Comparison of ENCODE assay signal across 29 mouse cellular contexts in genomic region chr12:9158751-9159150, GRCm38 (mm10).
DNase-seq lines count a peak whose midpoint lies in the region; ATAC-seq and TF ChIP-seq lines count a peak whose summit lies in the region.
"Had no signal": no experiment of that assay in that cellular context is flagged by ENCODE, and none has a peak within 500 bp of the region (broad histone marks: within the 10 kb centered on the region; RNA-seq: fewer than 3 reads in every experiment).

No protein-coding gene starts in this region.

- H3K9me3 ChIP-seq in hindbrain, postnatal 0 days (ENCODE audit: low read length): no peaks in the 10 kb centered on the region
- H3K9me3 ChIP-seq in hindbrain, embryonic 13.5 days: no peaks in the 10 kb centered on the region
- H3K9me3 ChIP-seq: embryonic facial prominence, embryonic 13.5 days; forebrain, embryonic 12.5 days; hindbrain, embryonic 10.5 days; intestine, embryonic 15.5 days; liver, embryonic 13.5 days; midbrain, embryonic 10.5 days; neural tube, embryonic 12.5 days had no signal

- no peak overlapping the region for H3K27ac ChIP-seq in hindbrain, postnatal 0 days
- no peak overlapping the region for H3K27ac ChIP-seq in hindbrain, embryonic 13.5 days
- H3K27ac ChIP-seq: embryonic facial prominence, embryonic 13.5 days; forebrain, embryonic 12.5 days; hindbrain, embryonic 10.5 days; intestine, embryonic 15.5 days; layer of hippocampus, adult 2 months; liver, embryonic 13.5 days; midbrain, embryonic 10.5 days; neural tube, embryonic 12.5 days had no signal

- no peak for TF ChIP-seq POLR2A in lung, adult 2 months (IDR thresholded peaks at IDR 0.05; ENCODE audit: borderline replicate concordance, extremely low read depth, low read depth, low read length)

- no peak overlapping the region for H3K9ac ChIP-seq in hindbrain, postnatal 0 days (replicated peaks; ENCODE audit: low read length)
- no peak overlapping the region for H3K9ac ChIP-seq in hindbrain, embryonic 13.5 days
- H3K9ac ChIP-seq: embryonic facial prominence, embryonic 13.5 days; forebrain, embryonic 12.5 days; forebrain, postnatal 0 days; intestine, embryonic 15.5 days; liver, embryonic 13.5 days; neural tube, embryonic 12.5 days had no signal

- no peaks in the 10 kb centered on the region for H3K27me3 ChIP-seq in hindbrain, postnatal 0 days (ENCODE audit: insufficient read depth, low read length)
- no peaks in the 10 kb centered on the region for H3K27me3 ChIP-seq in hindbrain, embryonic 13.5 days
- H3K27me3 ChIP-seq: forebrain, embryonic 12.5 days; intestine, embryonic 15.5 days; liver, embryonic 13.5 days; neural tube, embryonic 12.5 days had no signal

- H3K4me3 ChIP-seq in hindbrain, postnatal 0 days (ENCODE audit: low read length): no peak overlapping the region
- H3K4me3 ChIP-seq in hindbrain, embryonic 13.5 days: no peak overlapping the region
- no peak overlapping the region for H3K4me3 ChIP-seq in lung, adult 2 months (replicated peaks; ENCODE audit: extremely low read depth, low read depth, low read length)
- H3K4me3 ChIP-seq: embryonic facial prominence, embryonic 13.5 days; erythroblast, embryonic 14.5 days; forebrain, embryonic 12.5 days; hindbrain, embryonic 10.5 days; intestine, embryonic 15.5 days; layer of hippocampus, adult 2 months; liver, embryonic 13.5 days; midbrain, embryonic 10.5 days; myocyte; neural tube, embryonic 12.5 days had no signal

- H3K4me1 ChIP-seq in hindbrain, postnatal 0 days (ENCODE audit: insufficient read depth, low read length): no peaks in the 10 kb centered on the region
- H3K4me1 ChIP-seq in hindbrain, embryonic 13.5 days (replicated peaks): no peaks in the 10 kb centered on the region
- H3K4me1 ChIP-seq in lung, adult 2 months (ENCODE audit: control insufficient read depth, insufficient read depth, low read length): no peaks in the 10 kb centered on the region
- H3K4me1 ChIP-seq: forebrain, embryonic 12.5 days; hindbrain, embryonic 10.5 days; intestine, embryonic 15.5 days; liver, embryonic 13.5 days; midbrain, embryonic 10.5 days; neural tube, embryonic 12.5 days had no signal

- no peaks in the 10 kb centered on the region for H3K36me3 ChIP-seq in hindbrain, postnatal 0 days (ENCODE audit: insufficient read depth, low read length)
- H3K36me3 ChIP-seq in hindbrain, embryonic 13.5 days: no peaks in the 10 kb centered on the region
- H3K36me3 ChIP-seq: embryonic facial prominence, embryonic 13.5 days; forebrain, embryonic 12.5 days; hindbrain, embryonic 10.5 days; intestine, embryonic 15.5 days; liver, embryonic 13.5 days; midbrain, embryonic 10.5 days; neural tube, embryonic 12.5 days had no signal

- no peak for TF ChIP-seq CTCF in hindbrain, postnatal 0 days (IDR thresholded peaks at IDR 0.05; ENCODE audit: low read depth)
- no peak for TF ChIP-seq CTCF in lung, adult 2 months (IDR thresholded peaks at IDR 0.05; ENCODE audit: insufficient read depth, low read length)

- peak; percentile 30 to 52 for DNase-seq in cerebellum, postnatal 14 days
- no peak for DNase-seq in cerebellum, adult 8-10 months
- DNase-seq in hindbrain, postnatal 0 days (ENCODE audit: low spot score): peak; percentile 7
- DNase-seq in lung, postnatal 36 days: peak; percentile 13
- no peak for DNase-seq in lung, adult 2 months
- no peak for DNase-seq in frontal cortex, adult 2 months (ENCODE audit: extremely low spot score in 1 of 2, low spot score in 1 of 2)
- DNase-seq: adrenal gland, adult 2 months; adrenal gland, postnatal 36 days; cerebellum, adult 2 months; embryo, embryonic 11 days; forebrain, postnatal 0 days; gastrocnemius, postnatal 25 days; kidney, adult 2 months; kidney, postnatal 36 days; liver, embryonic 13.5 days; thymus, postnatal 4 days had no signal

- no peak overlapping the region for H3K4me2 ChIP-seq in hindbrain, postnatal 0 days (ENCODE audit: low read depth, low read length)
- no peak overlapping the region for H3K4me2 ChIP-seq in hindbrain, embryonic 13.5 days
- H3K4me2 ChIP-seq: embryonic facial prominence, embryonic 13.5 days; forebrain, embryonic 12.5 days; heart, embryonic 11.5 days; intestine, embryonic 15.5 days; liver, embryonic 13.5 days; neural tube, embryonic 12.5 days had no signal

- 48% methylated on average over 5 of the region's 5 CpGs for WGBS in hindbrain, postnatal 0 days
- 74% methylated on average over 5 of the region's 5 CpGs for WGBS in hindbrain, embryonic 13.5 days
- WGBS in lung, adult 2 months: 68% methylated on average over 5 of the region's 5 CpGs

- ATAC-seq in hindbrain, postnatal 0 days: no peak
- ATAC-seq in hindbrain, embryonic 13.5 days (ENCODE audit: low FRiP score): no peak
- ATAC-seq: forebrain, postnatal 0 days; hindbrain, embryonic 16.5 days; intestine, embryonic 15.5 days; midbrain, embryonic 16.5 days had no signal

Comparison
In these comparisons a context has a peak if more than half of its experiments do, and no peak if none do; other contexts are left out.
1. DNase-seq: peak in cerebellum, postnatal 14 days (2 of 2), hindbrain, postnatal 0 days (single experiment) and lung, postnatal 36 days (single experiment); none in cerebellum, adult 8-10 months (single experiment), lung, adult 2 months (single experiment) and frontal cortex, adult 2 months (0 of 2).